Mouse (Mus musculus) liver, embryonic 14.5 days (tissue): ENCODE results near the gene Igdcc3.

Experiments used
- CTCF ChIP-seq: IDR thresholded peaks from 2 replicates; pipeline ENCODE4 v1.5.1; 2016; ENCODE audit warnings: antibody characterized with exemption, low read depth, control low read depth
- EP300 ChIP-seq: IDR thresholded peaks from 2 replicates; pipeline ENCODE4 v1.6.1; 2016; ENCODE audit warnings: antibody characterized with exemption, low read depth

GRCm38 (mm10) chr9:65141306-65141975 is 452 bp downstream of the Igdcc3 start:
- TF ChIP-seq CTCF: no peak
- TF ChIP-seq EP300: no peak
